Mouse (Mus musculus) myocyte (in vitro differentiated cells): ENCODE measurements at regions not wholly inside any gene's neighbourhood (a gene's known extent, or its start where the extent isn't known, plus 50 kb on each side); places are given as distances from the start of the nearest gene placed in this dataset.

Experiments used
- E2F4 ChIP-seq: IDR thresholded peaks from one replicate; pipeline ENCODE4 v1.6.1; 2011; ENCODE audit warnings: mild to moderate bottlenecking, control low read depth, moderate library complexity; ENCODE audit not compliant: insufficient read depth
- MYOD1 ChIP-seq, 3 experiments: IDR thresholded peaks; one replicate each; pipeline ENCODE4 v1.6.1; 2011; ENCODE audit warnings: control low read depth in 2 of 3, low read depth in 2 of 3, mild to moderate bottlenecking in 2 of 3, moderate library complexity in 1 of 3; ENCODE audit not compliant: insufficient read length in 2 of 3, control insufficient read depth in 1 of 3
- POLR2A ChIP-seq: IDR thresholded peaks from one replicate; pipeline ENCODE4 v1.6.1; 2011; ENCODE audit warnings: low read depth, mild to moderate bottlenecking, control low read depth, moderate library complexity; ENCODE audit not compliant: insufficient read length

DNA sequence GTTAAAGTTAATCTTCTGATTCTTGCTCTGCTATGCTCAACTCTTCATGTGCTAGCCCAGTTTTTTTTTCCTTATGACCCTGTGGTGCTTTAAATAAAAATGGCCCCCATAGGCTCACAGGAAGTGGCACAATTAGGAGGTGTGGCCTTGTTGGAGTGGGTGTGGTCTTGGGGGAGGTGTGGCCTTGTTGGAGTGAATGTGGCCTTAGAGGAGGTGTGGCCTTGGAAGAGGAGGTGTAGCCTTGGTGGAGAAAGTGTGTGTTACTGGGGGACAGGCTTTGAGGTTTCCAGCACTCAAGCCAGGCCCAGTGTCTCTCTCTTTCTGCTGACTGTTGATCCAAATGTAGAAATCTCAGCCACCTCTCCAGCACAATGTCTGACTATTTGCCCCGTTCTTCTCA is 186.0 kb upstream of the Rhobtb1 start:
- TF ChIP-seq POLR2A (no peak), MYOD1 (IDR thresholded peaks at IDR 0.05; ENCODE audit: control insufficient read depth in 1 of 3, insufficient read length in 2 of 3, low read depth in 2 of 3) (no peak), E2F4 (no peak)
